Mouse (Mus musculus): ENCODE results near the gene Nup205. TPM values are rescaled to one million over a fixed set of nuclear protein-coding genes. Genes with fewer than 3 reads are reported as not detected.
A peak's percentile ranks its signal among the peaks of the same experiment; 100 is the strongest.
"Not testable (repeated sequence)": the region's sequence is repeated elsewhere in the genome, so short reads cannot be mapped to it uniquely, and the experiment has no call there.

The Nup205 gene
- polyA plus RNA-seq, 1 experiment from 2014 or later: 36.6 TPM

DNA sequence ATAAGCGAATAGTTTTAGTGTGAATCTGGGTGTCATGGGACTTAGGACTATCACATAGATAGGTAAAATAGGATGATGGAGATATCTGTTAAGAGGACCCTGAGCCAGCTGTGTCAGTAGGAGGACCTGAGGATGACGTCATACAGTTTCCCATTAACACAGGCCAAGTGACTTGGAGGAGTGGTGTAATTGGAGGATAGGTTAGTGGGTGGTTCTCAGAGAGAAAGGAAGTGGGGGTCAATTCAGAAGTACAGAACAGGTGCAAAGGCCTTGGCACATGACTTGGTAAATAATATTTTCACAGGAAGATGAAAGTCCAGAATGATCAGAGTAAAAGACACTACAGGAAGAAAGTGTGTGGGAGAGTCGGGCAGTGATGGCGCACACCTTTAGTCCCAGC lies 4.0 kb upstream of the Nup205 start:
- no peak overlapping the region for H3K27ac ChIP-seq
- H3K4me1 ChIP-seq: no peaks in the 10 kb centered on the region
- ATAC-seq (ENCODE audit: borderline replicate concordance, extremely low read depth, low FRiP score, low TSS enrichment): no peak
- WGBS: 73% methylated on average over 4 of the region's 4 CpGs
- no peaks in the 10 kb centered on the region for H3K9me3 ChIP-seq
- H3K27me3 ChIP-seq: no peaks in the 10 kb centered on the region
- H3K4me2 ChIP-seq: no peak overlapping the region
- H3K9ac ChIP-seq: no peak overlapping the region
- no peak overlapping the region for H3K4me3 ChIP-seq
- H3K36me3 ChIP-seq: no peaks in the 10 kb centered on the region

- H3K4me1 ChIP-seq: 0 out of 2 replicates have a peak, but pooled peaks cover 7% of the 10 kb centered on the region
- peak; percentile 78 for ATAC-seq (ENCODE audit: borderline replicate concordance, extremely low read depth, low FRiP score, low TSS enrichment)
- H3K27me3 ChIP-seq: no peaks in the 10 kb centered on the region
- H3K4me2 ChIP-seq: peak overlapping the region; percentile 73
- peak overlapping the region; percentile 96 for H3K27ac ChIP-seq
- H3K9me3 ChIP-seq: no peaks in the 10 kb centered on the region
- under 1% methylated on average over 67 of the region's 69 CpGs for WGBS
- peak overlapping the region; percentile 75 for H3K4me3 ChIP-seq
- peak overlapping the region; percentile 93 for H3K9ac ChIP-seq
- H3K36me3 ChIP-seq: no peaks in the 10 kb centered on the region
Measured at GRCm38 (mm10) chr6:35177650-35178272, 540 bp downstream of the Nup205 start.

DNA sequence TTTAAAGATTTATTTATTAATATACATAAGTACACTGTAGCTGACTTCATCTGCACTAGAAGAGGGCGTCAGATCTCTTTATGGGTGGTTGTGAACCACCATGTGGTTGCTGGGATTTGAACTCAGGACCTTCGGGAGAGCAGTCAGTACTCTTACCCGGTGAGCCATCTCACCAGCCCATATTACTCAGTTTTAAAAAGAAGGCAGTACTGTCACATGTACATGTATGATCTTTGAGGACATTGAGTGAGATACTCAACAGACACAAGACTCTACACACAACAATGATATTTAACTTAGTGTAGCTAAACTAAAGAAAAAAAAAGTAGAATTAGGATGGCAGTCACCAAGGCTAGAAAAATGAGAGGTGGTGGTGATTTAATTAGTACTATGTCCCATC lies 2.1 kb downstream of the Nup205 start:
- H3K9ac ChIP-seq; H3K36me3 ChIP-seq; H3K4me1 ChIP-seq; H3K4me2 ChIP-seq; H3K9me3 ChIP-seq; H3K27me3 ChIP-seq; ATAC-seq (ENCODE audit: borderline replicate concordance, extremely low read depth, low FRiP score, low TSS enrichment); H3K4me3 ChIP-seq; H3K27ac ChIP-seq: not testable (repeated sequence)
- WGBS: 97% methylated on average over 3 of the region's 3 CpGs

GRCm38 (mm10) chr6:35184781-35185180 lies 7.6 kb downstream of the Nup205 start:
- 88% methylated on average over 1 of the region's 1 CpGs for WGBS
- Histone ChIP-seq H3K9me3 (no peaks in the 10 kb centered on the region), H3K4me1 (0 out of 2 replicates have a peak, but pooled peaks cover 7% of the 10 kb centered on the region), H3K27ac (no peak overlapping the region), H3K9ac (no peak overlapping the region), H3K4me2 (no peak overlapping the region), H3K27me3 (no peaks in the 10 kb centered on the region), H3K36me3 (peaks cover 36% of the 10 kb centered on the region), H3K4me3 (no peak overlapping the region)
- ATAC-seq (ENCODE audit: borderline replicate concordance, extremely low read depth, low FRiP score, low TSS enrichment): no peak

GRCm38 (mm10) chr6:35191198-35191597 lies 14.0 kb downstream of the Nup205 start:
- no peak overlapping the region for H3K9ac ChIP-seq
- no peak for ATAC-seq (ENCODE audit: borderline replicate concordance, extremely low read depth, low FRiP score, low TSS enrichment)
- H3K4me3 ChIP-seq: no peak overlapping the region
- no peak overlapping the region for H3K4me2 ChIP-seq
- H3K9me3 ChIP-seq: no peaks in the 10 kb centered on the region
- H3K4me1 ChIP-seq: no peaks in the 10 kb centered on the region
- 93% methylated on average over 8 of the region's 8 CpGs for WGBS
- H3K36me3 ChIP-seq: peaks cover 77% of the 10 kb centered on the region
- H3K27ac ChIP-seq: no peak overlapping the region
- H3K27me3 ChIP-seq: no peaks in the 10 kb centered on the region

DNA sequence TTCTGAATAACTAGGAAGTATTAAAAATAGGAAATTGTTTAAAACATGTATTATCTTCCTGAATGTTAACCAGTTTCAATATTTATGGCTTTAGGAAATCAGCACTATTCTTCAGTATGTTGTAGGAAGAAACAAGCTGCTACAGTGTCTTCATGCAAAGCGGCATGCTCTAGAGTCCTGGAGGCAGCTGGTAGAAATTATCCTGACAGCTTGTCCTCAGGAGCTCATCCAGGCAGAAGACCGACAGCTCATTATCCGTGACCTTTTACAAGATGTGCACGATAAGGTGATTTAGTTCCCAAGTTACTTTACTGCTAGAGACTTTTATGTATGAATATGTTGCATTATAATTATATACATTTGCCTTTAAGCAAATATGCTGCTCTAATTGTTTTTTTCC lies 48.5 kb downstream of the Nup205 start:
- peaks cover 65% of the 10 kb centered on the region for H3K36me3 ChIP-seq
- H3K4me1 ChIP-seq: no peaks in the 10 kb centered on the region
- no peaks in the 10 kb centered on the region for H3K9me3 ChIP-seq
- no peak overlapping the region for H3K27ac ChIP-seq
- no peak for ATAC-seq (ENCODE audit: borderline replicate concordance, extremely low read depth, low FRiP score, low TSS enrichment)
- no peak overlapping the region for H3K9ac ChIP-seq
- H3K4me2 ChIP-seq: no peak overlapping the region
- 75% methylated on average over 4 of the region's 4 CpGs for WGBS
- no peaks in the 10 kb centered on the region for H3K27me3 ChIP-seq
- H3K4me3 ChIP-seq: no peak overlapping the region

GRCm38 (mm10) chr6:35229415-35229814 lies 52.2 kb downstream of the Nup205 start:
- H3K9ac ChIP-seq: no peak overlapping the region
- no peaks in the 10 kb centered on the region for H3K4me1 ChIP-seq
- no peak overlapping the region for H3K27ac ChIP-seq
- peaks cover 74% of the 10 kb centered on the region for H3K36me3 ChIP-seq
- H3K27me3 ChIP-seq: no peaks in the 10 kb centered on the region
- no peaks in the 10 kb centered on the region for H3K9me3 ChIP-seq
- no peak overlapping the region for H3K4me3 ChIP-seq
- ATAC-seq (ENCODE audit: borderline replicate concordance, extremely low read depth, low FRiP score, low TSS enrichment): no peak
- WGBS: 98% methylated on average over 1 of the region's 1 CpGs
- H3K4me2 ChIP-seq: no peak overlapping the region

DNA sequence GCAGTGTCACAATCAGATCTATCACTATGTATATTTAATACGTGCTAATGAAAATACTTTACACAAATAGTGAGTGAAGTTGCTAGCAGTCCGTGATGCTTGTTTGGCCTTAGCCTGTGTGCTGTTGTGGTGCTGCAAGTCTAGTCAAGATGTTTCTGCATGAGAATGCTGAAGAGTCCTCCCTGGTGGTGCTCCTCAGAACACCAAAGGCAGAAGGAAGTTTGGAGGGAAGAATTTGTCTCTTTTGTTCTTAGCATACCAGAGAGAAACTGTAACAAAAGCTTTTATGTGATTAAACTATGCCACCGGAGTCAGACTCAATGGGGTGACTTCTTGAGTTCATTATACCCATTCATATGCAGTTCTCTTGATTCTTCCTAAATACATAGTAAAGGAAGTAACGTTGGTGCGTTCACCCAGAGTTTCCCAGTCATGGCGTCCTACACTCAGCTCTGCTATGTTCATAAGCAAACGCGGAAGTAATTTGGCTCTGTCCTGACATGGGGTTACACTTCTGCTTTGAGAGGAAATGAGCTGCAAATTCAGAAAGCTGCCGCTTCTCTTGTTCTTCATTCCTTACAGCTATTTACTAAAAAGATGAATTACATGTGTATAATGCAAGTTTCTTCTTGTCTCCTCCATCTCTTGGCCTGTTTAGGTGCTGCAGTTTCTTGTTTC lies 59.0 kb downstream of the Nup205 start:
- Histone ChIP-seq H3K4me2 (no peak overlapping the region), H3K9me3 (no peaks in the 10 kb centered on the region), H3K9ac (no peak overlapping the region), H3K27me3 (no peaks in the 10 kb centered on the region), H3K36me3 (peaks cover 82% of the 10 kb centered on the region), H3K4me1 (no peaks in the 10 kb centered on the region), H3K27ac (no peak overlapping the region), H3K4me3 (no peak overlapping the region)
- no peak for ATAC-seq (ENCODE audit: borderline replicate concordance, extremely low read depth, low FRiP score, low TSS enrichment)
- 85% methylated on average over 9 of the region's 9 CpGs for WGBS

GRCm38 (mm10) chr6:35243252-35243651 lies 66.0 kb downstream of the Nup205 start:
- 91% methylated on average over 4 of the region's 4 CpGs for WGBS
- H3K4me2 ChIP-seq: no peak overlapping the region
- H3K4me1 ChIP-seq: no peaks in the 10 kb centered on the region
- no peak overlapping the region for H3K27ac ChIP-seq
- H3K9me3 ChIP-seq: no peaks in the 10 kb centered on the region
- H3K36me3 ChIP-seq: peaks cover 70% of the 10 kb centered on the region
- ATAC-seq (ENCODE audit: borderline replicate concordance, extremely low read depth, low FRiP score, low TSS enrichment): no peak
- H3K27me3 ChIP-seq: no peaks in the 10 kb centered on the region
- no peak overlapping the region for H3K9ac ChIP-seq
- no peak overlapping the region for H3K4me3 ChIP-seq

DNA sequence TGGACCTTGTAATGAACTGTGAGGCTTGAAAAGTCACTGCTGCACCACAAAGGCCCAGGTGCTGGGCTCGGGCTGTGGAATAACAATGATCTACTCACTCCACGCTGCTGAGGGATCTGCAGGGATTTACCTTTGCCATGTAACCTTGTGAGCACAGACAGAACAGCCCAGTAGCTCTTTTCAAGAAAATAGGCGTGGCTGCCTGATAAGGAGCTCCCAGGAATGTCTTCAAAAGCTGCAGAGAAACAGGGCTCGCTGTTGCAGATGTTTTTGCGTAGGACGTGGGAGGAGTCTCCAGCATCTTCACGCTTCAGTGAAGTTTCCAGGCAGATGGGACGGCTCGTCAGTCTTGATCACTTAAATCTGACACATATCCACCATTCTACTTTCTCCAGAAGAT lies 66.8 kb downstream of the Nup205 start:
- Histone ChIP-seq H3K36me3 (peaks cover 63% of the 10 kb centered on the region), H3K4me1 (no peaks in the 10 kb centered on the region), H3K4me3 (no peak overlapping the region), H3K27me3 (no peaks in the 10 kb centered on the region), H3K9ac (no peak overlapping the region), H3K9me3 (no peaks in the 10 kb centered on the region), H3K4me2 (no peak overlapping the region), H3K27ac (no peak overlapping the region)
- ATAC-seq (ENCODE audit: borderline replicate concordance, extremely low read depth, low FRiP score, low TSS enrichment): no peak
- WGBS: 78% methylated on average over 9 of the region's 9 CpGs

- Histone ChIP-seq H3K27ac (no peak overlapping the region), H3K36me3 (peaks cover 56% of the 10 kb centered on the region), H3K9ac (no peak overlapping the region), H3K4me2 (no peak overlapping the region), H3K9me3 (no peaks in the 10 kb centered on the region), H3K4me1 (no peaks in the 10 kb centered on the region), H3K27me3 (no peaks in the 10 kb centered on the region), H3K4me3 (no peak overlapping the region)
- ATAC-seq (ENCODE audit: borderline replicate concordance, extremely low read depth, low FRiP score, low TSS enrichment): no peak
- WGBS: 53% methylated on average over 5 of the region's 5 CpGs
Measured at GRCm38 (mm10) chr6:35245086-35245485, 67.9 kb downstream of the Nup205 start.

GRCm38 (mm10) chr6:35251807-35252476 lies 74.7 kb downstream of the Nup205 start:
- Histone ChIP-seq H3K27me3 (no peaks in the 10 kb centered on the region), H3K4me2 (peak overlapping the region; percentile 67), H3K27ac (no peak overlapping the region), H3K4me1 (peaks cover 37% of the 10 kb centered on the region), H3K4me3 (peak overlapping the region; percentile 76), H3K36me3 (peaks cover 3% of the 10 kb centered on the region; the same call in 1 of the 2 replicates), H3K9ac (peak overlapping the region; percentile 18; the same call in 1 of the 2 replicates), H3K9me3 (no peaks in the 10 kb centered on the region)
- ATAC-seq (ENCODE audit: borderline replicate concordance, extremely low read depth, low FRiP score, low TSS enrichment): peak; percentile 31
- 66% methylated on average over 17 of the region's 17 CpGs for WGBS
